Mouse (Mus musculus): ENCODE results near the gene Tada3. TPM values are rescaled to one million over a fixed set of nuclear protein-coding genes. Genes with fewer than 3 reads are reported as not detected.

Tada3 gene
- 10 to 100 TPM; 18.8 to 21.7 TPM for total RNA-seq (2021)
- long read RNA-seq, experiment 1, partial matches to known transcripts: 4 of 40 reads
- long read RNA-seq, experiment 1, other reads (novel, unspliced or antisense): 33 of 40 reads
- long read RNA-seq, experiment 2, partial matches to known transcripts: 4 of 28 reads
- long read RNA-seq, experiment 2, other reads (novel, unspliced or antisense): 21 of 28 reads

- peak; percentile 89 for DNase-seq
Measured at GRCm38 (mm10) chr6:113377496-113378385, at the start of gene Tada3, which contains the start of gene Arpc4. Tada3 (minus strand) TSS chr6:113377883. Arpc4 (plus strand) TSS chr6:113378115.

- DNase-seq: peak; percentile 45
Measured at GRCm38 (mm10) chr6:113427397-113427796, 49.7 kb upstream of the Tada3 start.

DNA sequence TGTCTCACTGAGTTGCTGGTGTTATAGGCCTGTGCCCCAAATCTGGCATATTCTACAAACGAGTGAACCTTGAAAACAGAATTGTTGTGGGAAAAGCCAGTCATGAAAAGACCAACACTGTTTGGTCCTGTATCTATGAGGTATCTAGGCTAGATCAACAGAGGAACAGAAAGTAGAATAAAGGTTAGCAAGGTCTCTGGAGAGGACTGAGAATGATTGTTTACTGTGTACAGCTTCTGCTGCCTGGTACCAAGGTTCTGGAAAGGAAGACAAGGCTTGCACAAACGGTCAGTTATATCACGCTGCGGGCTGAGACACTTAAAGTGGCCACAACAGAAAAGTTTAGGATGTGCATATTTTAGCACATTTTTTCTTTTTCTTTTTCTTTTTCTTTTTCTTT lies 49.0 kb upstream of the Tada3 start:
- no peak for DNase-seq

DNA sequence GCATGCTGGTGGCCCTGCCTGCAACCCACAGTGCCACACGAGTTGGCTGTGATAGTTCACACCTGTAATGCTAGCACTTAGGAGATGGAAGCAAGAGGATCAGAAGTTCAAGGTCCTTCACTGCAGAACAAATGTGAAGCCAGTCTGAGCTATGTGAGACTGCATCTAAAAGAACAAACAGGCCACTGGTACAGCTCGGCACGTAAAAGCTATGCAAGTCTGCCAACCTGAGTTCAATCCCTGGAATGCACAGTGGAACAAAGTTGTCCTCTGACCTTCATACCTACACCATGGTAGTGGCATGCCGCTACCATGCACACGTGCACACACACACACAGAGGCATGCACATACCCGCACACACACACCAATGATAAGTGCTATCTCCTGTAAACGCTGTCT lies 46.5 kb upstream of the Tada3 start:
- no peak for DNase-seq

DNA sequence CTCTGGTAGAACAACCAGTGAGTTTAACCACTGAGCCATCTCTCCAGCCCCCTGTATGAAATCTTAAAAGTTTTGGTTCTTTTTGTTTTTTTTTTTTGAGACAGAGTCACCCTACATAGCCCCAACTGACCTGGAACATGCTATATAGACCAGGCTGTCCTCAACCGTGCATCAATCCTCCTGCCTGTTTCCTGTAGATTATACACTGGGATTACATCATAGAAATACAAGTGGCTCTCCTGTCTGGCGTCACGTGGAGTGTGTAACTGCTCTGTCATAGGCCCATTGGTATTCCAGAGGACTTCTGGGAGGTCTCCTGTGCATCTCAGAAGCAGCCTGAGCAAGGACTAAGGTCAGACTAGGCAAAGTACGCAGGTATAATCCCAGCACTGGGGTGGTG lies 45.3 kb upstream of the Tada3 start:
- DNase-seq: no peak

DNA sequence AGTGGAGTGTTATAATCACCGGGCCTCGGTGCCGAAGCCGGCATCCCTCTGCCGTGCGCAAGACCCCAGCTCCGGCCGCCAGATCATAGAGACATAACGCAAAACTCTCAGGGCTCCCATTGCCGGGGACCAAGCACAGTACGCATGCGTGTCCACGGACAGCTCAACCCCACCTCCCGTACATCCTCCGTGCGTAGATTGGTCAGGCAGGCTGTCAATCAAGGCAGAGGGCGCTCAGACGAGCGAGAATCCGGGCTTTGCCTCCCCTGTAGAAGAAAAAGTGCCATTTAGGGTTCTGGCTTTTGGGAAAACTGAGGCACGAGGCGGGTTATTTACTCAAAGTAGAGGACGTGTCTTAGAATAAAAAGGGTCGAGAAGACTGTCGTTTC lies 41.5 kb upstream of the Tada3 start, which contains the start of gene Rpusd3:
Gene Rpusd3 (minus strand): TSS at position 142 of the 389 bp plus-strand sequence.
- DNase-seq: peak; percentile 100

GRCm38 (mm10) chr6:113418441-113419198 lies 40.9 kb upstream of the Tada3 start:
- peak; percentile 31 for DNase-seq

- DNase-seq: no peak
Measured at GRCm38 (mm10) chr6:113416416-113416815, 38.7 kb upstream of the Tada3 start.

GRCm38 (mm10) chr6:113410001-113410400 lies 32.3 kb upstream of the Tada3 start:
- no peak for DNase-seq

DNA sequence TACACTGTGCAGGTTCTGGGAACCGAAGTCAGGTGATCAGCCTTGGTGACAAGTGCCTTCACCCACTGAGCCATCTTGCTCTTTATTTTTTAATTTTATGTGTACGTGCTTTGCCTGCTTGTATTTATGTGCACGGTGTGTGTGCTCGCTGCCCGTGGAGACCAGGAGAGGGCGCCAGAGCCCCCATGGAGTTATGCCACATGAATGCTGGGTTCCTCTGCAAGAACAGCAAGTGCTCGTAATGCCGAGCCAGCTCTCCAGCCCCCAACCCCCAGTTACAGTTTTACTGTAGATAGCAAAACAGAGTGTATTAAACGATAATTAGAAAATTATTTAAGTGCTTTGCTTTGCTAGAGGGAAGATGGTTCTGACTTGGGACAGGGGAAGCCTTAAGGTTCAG lies 29.0 kb upstream of the Tada3 start:
- DNase-seq: no peak

DNA sequence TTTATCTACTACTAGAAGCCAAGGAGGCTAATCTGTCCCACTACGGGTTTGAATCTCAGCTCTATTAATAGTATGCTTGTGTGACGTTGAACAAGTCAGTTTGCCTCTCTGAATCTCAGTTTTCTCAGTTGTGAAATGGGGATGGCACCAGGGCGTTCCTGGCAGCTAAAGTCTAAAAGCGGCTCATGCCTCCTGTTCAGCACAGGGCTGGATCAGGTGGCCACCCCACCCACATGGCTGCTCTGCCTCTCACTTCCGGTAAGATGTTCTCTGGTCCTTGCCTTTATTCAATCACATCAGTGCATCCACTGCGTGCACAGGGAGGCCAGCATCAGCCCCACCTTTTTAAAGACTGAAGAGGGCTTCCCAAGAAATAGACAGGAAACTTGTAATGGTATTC lies 27.8 kb upstream of the Tada3 start:
- no peak for DNase-seq

- no peak for DNase-seq
Measured at GRCm38 (mm10) chr6:113404649-113405448, 27.2 kb upstream of the Tada3 start.

GRCm38 (mm10) chr6:113402094-113402493 lies 24.4 kb upstream of the Tada3 start:
- DNase-seq: no peak

DNA sequence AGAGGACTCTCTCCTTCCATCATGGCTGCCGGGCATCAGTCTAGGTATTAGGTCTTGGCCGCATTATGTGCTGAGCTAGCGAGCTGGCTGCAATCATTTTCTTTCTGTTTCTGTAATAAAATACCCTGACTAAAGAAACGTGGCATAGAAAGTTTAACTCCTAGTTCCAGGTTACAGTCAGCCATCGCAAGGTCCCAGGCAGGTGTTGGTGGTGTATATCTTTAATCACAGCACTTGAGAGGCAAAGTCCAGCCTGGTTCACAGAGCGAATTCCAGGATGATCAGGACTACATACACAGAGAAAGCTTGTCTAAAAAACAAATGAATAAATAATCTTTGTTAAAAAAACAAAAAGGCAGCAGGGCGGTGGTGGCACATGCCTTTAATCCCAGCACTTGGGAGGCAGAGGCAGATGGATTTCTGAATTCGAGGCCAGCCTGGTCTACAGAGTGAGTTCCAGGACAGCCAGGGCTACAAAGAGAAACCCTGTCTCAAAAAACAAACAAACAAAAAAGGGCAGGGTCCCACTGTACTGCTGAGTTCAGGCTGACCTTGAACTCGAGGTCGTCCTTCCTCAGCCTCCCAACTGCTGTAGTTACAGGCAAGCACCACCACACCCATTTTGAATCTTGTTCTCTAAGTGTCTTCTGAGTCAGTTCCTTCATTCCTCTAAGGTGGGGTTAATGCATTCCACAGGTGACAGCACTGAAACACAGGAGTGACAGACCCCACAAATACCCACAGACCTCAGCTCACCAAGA lies 18.8 kb upstream of the Tada3 start:
- no peak for DNase-seq

DNA sequence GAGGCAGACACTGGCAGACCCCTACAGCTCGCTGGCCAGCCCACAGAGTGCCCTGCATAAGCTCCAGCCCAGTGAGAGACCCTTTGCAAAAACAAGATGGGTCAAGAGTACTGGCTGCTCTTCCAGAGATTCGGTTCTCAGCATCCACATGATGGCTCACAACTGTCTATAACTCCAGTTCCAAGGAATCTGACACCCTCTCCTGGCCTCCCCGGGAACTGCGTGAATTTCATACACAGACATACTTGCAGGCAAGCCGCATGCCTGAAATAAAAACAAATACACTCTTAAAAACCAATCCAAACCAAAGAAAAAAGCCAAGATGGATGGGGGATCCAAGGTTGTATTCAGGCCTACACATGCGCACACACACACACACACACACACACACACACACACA lies 17.8 kb upstream of the Tada3 start:
- no peak for DNase-seq

DNA sequence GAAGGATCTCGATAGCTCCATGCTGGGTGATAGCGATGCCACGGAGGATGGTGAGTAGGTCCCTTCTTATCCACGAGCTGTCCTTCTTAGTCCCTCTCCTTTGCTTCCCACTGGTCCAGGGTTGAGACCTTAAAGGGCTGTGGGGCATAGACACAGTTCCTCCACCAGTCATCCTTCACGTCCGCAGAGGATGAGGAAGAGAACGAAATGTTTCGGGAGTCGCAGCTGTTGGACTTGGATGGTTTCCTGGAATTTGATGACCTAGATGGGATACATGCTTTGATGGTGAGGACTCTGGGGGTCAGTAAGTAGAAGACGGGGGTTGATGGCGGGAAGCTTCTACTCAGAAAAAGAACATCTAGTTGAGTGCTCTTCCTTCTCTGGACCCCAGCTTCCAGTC lies 17.1 kb upstream of the Tada3 start:
- no peak for DNase-seq

DNA sequence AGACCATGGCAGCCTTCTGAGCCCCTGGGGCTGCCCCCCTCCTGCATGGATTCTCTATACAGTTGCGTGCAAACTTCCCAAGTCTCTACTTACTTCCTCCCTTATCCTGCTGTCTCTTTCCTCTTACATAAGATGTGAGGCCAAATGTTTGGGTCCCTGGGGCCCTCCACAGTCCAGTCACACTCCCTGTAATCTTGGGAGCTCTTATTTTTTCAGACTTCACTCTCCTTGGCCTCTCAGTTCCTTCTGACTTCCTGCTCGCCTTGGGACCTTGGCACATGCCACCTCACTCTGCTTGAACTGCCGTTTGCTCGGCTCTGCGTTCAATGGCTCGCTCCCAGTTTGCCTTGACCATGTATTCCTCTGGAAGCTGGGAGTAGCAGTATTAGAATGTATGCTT lies 16.3 kb upstream of the Tada3 start:
- DNase-seq: no peak

DNA sequence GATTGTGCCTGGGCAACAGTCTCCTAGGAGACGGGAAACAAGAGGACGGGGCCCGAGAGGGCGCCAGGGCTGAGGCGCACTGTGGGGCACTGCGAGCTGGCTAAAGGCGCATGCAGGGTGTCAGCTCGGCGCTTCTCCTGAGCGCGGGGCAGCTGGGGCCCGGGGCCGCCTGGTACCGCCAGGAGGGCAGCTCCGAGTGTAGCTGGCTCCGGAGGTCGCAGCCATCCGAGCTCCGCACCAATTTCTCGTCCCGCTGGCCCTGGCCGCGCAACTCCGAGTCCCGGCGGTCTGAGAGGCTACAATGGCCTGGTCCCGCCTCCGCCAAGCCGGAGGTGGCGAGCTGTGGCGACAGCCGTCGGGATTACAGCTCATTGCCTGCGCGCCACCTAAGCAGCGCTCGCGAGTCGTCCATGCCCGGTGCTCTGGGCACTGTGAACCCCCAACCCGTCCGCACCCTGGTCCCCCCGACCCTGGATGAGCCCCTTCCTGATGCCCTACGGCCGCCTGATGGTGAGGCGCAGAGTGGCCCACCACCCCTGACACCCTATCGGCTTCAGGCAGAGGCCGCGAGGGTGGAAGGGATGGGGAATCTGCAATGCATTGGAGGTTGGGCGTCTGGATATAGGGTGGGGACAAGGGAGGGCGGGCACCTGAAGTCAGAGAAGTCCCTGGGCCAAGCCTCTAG lies 14.8 kb upstream of the Tada3 start:
- DNase-seq: peak; percentile 58

DNA sequence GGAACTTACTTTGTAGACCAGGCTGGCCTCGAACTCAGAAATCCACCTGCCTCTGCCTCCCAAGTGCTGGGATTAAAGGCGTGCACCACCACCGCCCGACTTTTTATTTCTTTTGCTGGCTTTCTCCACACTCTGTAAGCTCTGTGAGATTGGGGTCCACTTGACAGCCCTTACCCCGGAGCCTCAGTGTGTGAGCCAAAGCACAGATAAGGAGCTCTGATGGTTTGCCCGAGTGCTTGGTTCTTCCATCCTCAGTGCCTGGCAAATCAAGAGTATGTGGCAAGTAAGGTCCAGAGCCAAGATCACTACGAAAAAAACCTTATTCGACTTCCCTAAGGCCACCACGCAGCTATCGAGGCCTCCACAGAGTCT lies 14.3 kb upstream of the Tada3 start:
- DNase-seq: no peak

DNA sequence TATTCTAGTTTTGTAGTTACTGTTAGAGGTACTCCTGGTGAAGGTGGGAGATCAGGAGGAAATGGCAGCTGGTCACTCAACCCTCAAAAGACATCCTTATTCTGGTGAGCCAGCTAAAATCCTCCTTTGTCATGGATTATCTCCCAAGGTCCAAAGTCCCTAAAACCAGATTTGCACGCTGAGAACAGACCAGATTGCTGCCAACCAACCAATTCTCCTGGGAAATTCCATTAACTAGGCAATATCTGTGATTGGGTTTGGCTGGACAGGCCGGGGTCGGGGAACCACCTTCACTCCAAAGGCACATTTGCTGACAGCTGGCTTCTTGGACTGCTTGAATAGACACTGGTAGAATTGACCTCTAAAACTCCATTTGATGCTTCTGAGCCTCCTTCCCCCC lies 13.0 kb upstream of the Tada3 start:
- DNase-seq: no peak

GRCm38 (mm10) chr6:113388960-113389359 lies 11.3 kb upstream of the Tada3 start, which contains the start of gene Ttll3:
Ttll3 (plus strand) TSS chr6:113389260.
- DNase-seq: no peak
